In the genomic region with DNA sequence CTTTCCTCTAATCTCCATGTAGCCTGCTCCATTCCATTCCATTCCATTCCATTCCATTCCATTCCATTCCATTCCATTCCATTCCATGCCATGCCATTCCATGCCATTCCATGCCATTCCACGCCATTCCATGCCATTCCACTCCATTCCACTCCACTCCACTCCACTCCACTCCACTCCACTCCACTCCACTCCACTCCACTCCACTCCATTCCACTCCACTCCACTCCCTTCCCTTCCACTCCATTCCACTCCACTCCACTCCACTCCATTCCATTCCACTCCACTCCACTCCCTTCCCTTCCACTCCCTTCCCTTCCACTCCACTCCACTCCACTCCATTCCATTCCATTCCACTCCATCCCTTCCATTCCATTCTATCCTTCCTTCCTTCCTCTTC, we compare ENCODE assay signal across 23 mouse cellular contexts.
"Had no signal": no experiment of that assay in that cellular context is flagged by ENCODE, and none has a peak within 500 bp of the region (broad histone marks: within the 10 kb centered on the region; RNA-seq: fewer than 3 reads in every experiment).

No protein-coding gene starts in this region.

- H3K4me1 ChIP-seq: heart, embryonic 12.5 days; hindbrain, embryonic 13.5 days; hindbrain, embryonic 15.5 days; kidney, embryonic 15.5 days; limb, embryonic 13.5 days; limb, embryonic 15.5 days; liver, embryonic 12.5 days had no signal

- H3K27me3 ChIP-seq: heart, embryonic 12.5 days; hindbrain, embryonic 13.5 days; hindbrain, embryonic 15.5 days; kidney, embryonic 15.5 days; limb, embryonic 13.5 days; limb, embryonic 15.5 days; liver, embryonic 12.5 days had no signal

- H3K4me3 ChIP-seq: heart, adult 2 months; heart, embryonic 12.5 days; hindbrain, embryonic 13.5 days; hindbrain, embryonic 15.5 days; kidney, embryonic 15.5 days; limb, embryonic 13.5 days; limb, embryonic 15.5 days; liver, embryonic 12.5 days had no signal

- ATAC-seq: hindbrain, postnatal 0 days; intestine, embryonic 16.5 days; liver, embryonic 12.5 days had no signal

- DNase-seq: gastrocnemius, postnatal 14 days; gastrocnemius, postnatal 36 days; heart, adult 2 months; heart, postnatal 10 days; heart, postnatal 36 days; kidney, adult 11 months; kidney, adult 2 months; kidney, adult 9 months; kidney, postnatal 14 days; kidney, postnatal 36 days; layer of hippocampus, adult 9-11 months; layer of hippocampus, postnatal 36 days; left cerebral cortex, postnatal 4 days had no signal

- H3K9me3 ChIP-seq: heart, embryonic 12.5 days; hindbrain, embryonic 13.5 days; hindbrain, embryonic 15.5 days; kidney, embryonic 15.5 days; limb, embryonic 13.5 days; limb, embryonic 15.5 days had no signal

- H3K27ac ChIP-seq: heart, adult 2 months; hindbrain, embryonic 13.5 days; hindbrain, embryonic 15.5 days; hindbrain, postnatal 0 days; kidney, embryonic 15.5 days; kidney, postnatal 0 days; limb, embryonic 13.5 days; limb, embryonic 15.5 days; liver, embryonic 12.5 days had no signal

- H3K36me3 ChIP-seq: heart, embryonic 12.5 days; hindbrain, embryonic 13.5 days; hindbrain, embryonic 15.5 days; kidney, embryonic 15.5 days; limb, embryonic 13.5 days; limb, embryonic 15.5 days; liver, embryonic 12.5 days had no signal
